Mouse (Mus musculus) CH12.LX (cell line): Measurements from ENCODE around the gene Slc39a3. TPM values are rescaled to one million over a fixed set of nuclear protein-coding genes. Genes with fewer than 3 reads are reported as not detected.
A peak's percentile ranks its signal among the peaks of the same experiment; 100 is the strongest.
"Not testable (repeated sequence)": the region's sequence is repeated elsewhere in the genome, so short reads cannot be mapped to it uniquely, and the experiment has no call there.

Source experiments
- DNase-seq: peaks from one replicate; pipeline ENCODE4 v3.0.0-alpha.2; 2013; ENCODE audit errors: extremely low read depth
- H3K27ac ChIP-seq: 2 replicates; pipeline ENCODE4 v1.5.1; 2012; ENCODE audit warnings: low read depth, mild to moderate bottlenecking, control low read depth, moderate library complexity; ENCODE audit not compliant: insufficient read depth
- H3K27me3 ChIP-seq: replicated peaks from 2 replicates; pipeline ENCODE3; 2012; ENCODE audit warnings: inconsistent platforms
- H3K36me3 ChIP-seq, 2 experiments: replicated peaks in 1 of 2; 2 replicates each; pipeline versions ENCODE3 to v1.6.1; 2012; ENCODE audit warnings: inconsistent platforms in 1 of 2, low read length in 1 of 2, mild to moderate bottlenecking in 1 of 2, mixed read lengths in 1 of 2, moderate library complexity in 1 of 2; ENCODE audit not compliant: control insufficient read depth in 1 of 2, insufficient read depth in 1 of 2
- H3K4me1 ChIP-seq, 2 experiments: 2 replicates each; pipeline ENCODE4 v1.6.1; 2012; ENCODE audit warnings: inconsistent platforms in 1 of 2, moderate library complexity in 1 of 2; ENCODE audit not compliant: insufficient read depth in 2 of 2, control insufficient read depth in 1 of 2
- H3K4me2 ChIP-seq: 2 replicates; pipeline ENCODE4 v1.6.1; 2012; ENCODE audit warnings: low read depth, mild to moderate bottlenecking, control low read depth; ENCODE audit not compliant: poor library complexity, insufficient read depth, severe bottlenecking
- H3K4me3 ChIP-seq, 3 experiments: fragments of 150-350 bp in 1 of 3; sonication (generic) in 1 of 3; replicated peaks in 1 of 3; 2 replicates each; pipeline versions ENCODE3 to v1.5.1; 2011 to 2012; ENCODE audit warnings: low read depth in 2 of 3, low read length in 2 of 3, mild to moderate bottlenecking in 2 of 3, moderate library complexity in 2 of 3, control low read depth in 1 of 3, improper control_type of control experiment in 1 of 3, inconsistent platforms in 1 of 3, mixed read lengths in 1 of 3; ENCODE audit not compliant: poor library complexity in 1 of 3
- H3K79me2 ChIP-seq: replicated peaks from 2 replicates; pipeline ENCODE4 v1.6.1; 2012; ENCODE audit warnings: mild to moderate bottlenecking, moderate library complexity; ENCODE audit not compliant: control insufficient read depth, poor library complexity, insufficient read depth, severe bottlenecking; ENCODE audit errors: extremely low read depth
- H3K9ac ChIP-seq: 2 replicates; pipeline ENCODE4 v1.6.1; 2012; ENCODE audit warnings: low read depth, mild to moderate bottlenecking, control low read depth, moderate library complexity; ENCODE audit not compliant: insufficient read depth
- H3K9me3 ChIP-seq: replicated peaks from 2 replicates; pipeline ENCODE3; 2012; ENCODE audit warnings: low read length, inconsistent platforms, mixed read lengths
- BHLHE40 ChIP-seq: IDR thresholded peaks from 2 replicates; pipeline ENCODE4 v1.6.1; 2011; ENCODE audit warnings: mild to moderate bottlenecking, low read depth, low read length, improper control_type of control experiment
- CHD2 ChIP-seq: IDR thresholded peaks from 2 replicates; pipeline ENCODE4 v1.6.1; 2011; ENCODE audit warnings: low read length, improper control_type of control experiment
- EP300 ChIP-seq: IDR thresholded peaks from 2 replicates; pipeline ENCODE4 v1.6.1; 2011; ENCODE audit warnings: low read length, improper control_type of control experiment
- ETS1 ChIP-seq: conservative IDR thresholded peaks from 2 replicates; pipeline ENCODE4 v1.6.1; 2012; ENCODE audit warnings: low read depth, mild to moderate bottlenecking, inconsistent platforms, low read length, improper control_type of control experiment, moderate library complexity
- HCFC1 ChIP-seq: IDR thresholded peaks from 2 replicates; pipeline ENCODE4 v1.6.1; 2012; ENCODE audit warnings: low read depth, mild to moderate bottlenecking, inconsistent platforms, low read length, improper control_type of control experiment
- IRF4 ChIP-seq: IDR thresholded peaks from 2 replicates; pipeline ENCODE4 v1.6.1; 2014; ENCODE audit warnings: low read depth, mild to moderate bottlenecking, inconsistent platforms, low read length, improper control_type of control experiment
- JUN ChIP-seq: IDR thresholded peaks from 2 replicates; pipeline ENCODE4 v1.6.1; 2011; ENCODE audit warnings: low read depth, mild to moderate bottlenecking, low read length, improper control_type of control experiment, moderate library complexity; ENCODE audit not compliant: insufficient read depth
- MAX ChIP-seq: IDR thresholded peaks from 2 replicates; pipeline ENCODE4 v1.6.1; 2011; ENCODE audit warnings: low read length, improper control_type of control experiment
- MAZ ChIP-seq: IDR thresholded peaks from 2 replicates; pipeline ENCODE4 v1.6.1; 2012; ENCODE audit warnings: low read depth, mild to moderate bottlenecking, inconsistent platforms, low read length, improper control_type of control experiment, moderate library complexity
- MEF2A ChIP-seq: IDR thresholded peaks from 2 replicates; pipeline ENCODE4 v1.6.1; 2014; ENCODE audit warnings: low read depth, mild to moderate bottlenecking, inconsistent platforms, low read length, improper control_type of control experiment, borderline replicate concordance
- MXI1 ChIP-seq: IDR thresholded peaks from 2 replicates; pipeline ENCODE4 v1.6.1; 2011; ENCODE audit warnings: mild to moderate bottlenecking, low read depth, low read length, improper control_type of control experiment
- POLR2AphosphoS2 ChIP-seq: IDR thresholded peaks from 2 replicates; pipeline ENCODE4 v1.6.1; 2011; ENCODE audit warnings: low read depth, low read length, improper control_type of control experiment
- RCOR1 ChIP-seq: conservative IDR thresholded peaks from 2 replicates; pipeline ENCODE4 v1.6.1; 2012; ENCODE audit warnings: low read depth, mild to moderate bottlenecking, inconsistent platforms, low read length, improper control_type of control experiment
- SMC3 ChIP-seq: IDR thresholded peaks from 2 replicates; pipeline ENCODE4 v1.6.1; 2011; ENCODE audit warnings: low read depth, low read length, improper control_type of control experiment
- TBP ChIP-seq: conservative IDR thresholded peaks from 2 replicates; pipeline ENCODE4 v1.6.1; 2011; ENCODE audit warnings: low read depth, low read length, improper control_type of control experiment
- TCF12 ChIP-seq: IDR thresholded peaks from 2 replicates; pipeline ENCODE4 v1.6.1; 2014; ENCODE audit warnings: low read depth, mild to moderate bottlenecking, inconsistent platforms, low read length, improper control_type of control experiment
- USF2 ChIP-seq: conservative IDR thresholded peaks from 2 replicates; pipeline ENCODE4 v1.6.1; 2011; ENCODE audit warnings: low read depth, low read length, improper control_type of control experiment
- ZMIZ1 ChIP-seq: IDR thresholded peaks from 2 replicates; pipeline ENCODE4 v1.6.1; 2012; ENCODE audit warnings: low read depth, mild to moderate bottlenecking, inconsistent platforms, low read length, improper control_type of control experiment
- ZNF384 ChIP-seq: IDR thresholded peaks from 2 replicates; pipeline ENCODE4 v1.6.1; 2012; ENCODE audit warnings: low read depth, low read length, improper control_type of control experiment, inconsistent platforms
- dilution Hi-C: fragments of 300-500 bp; cut with MboI; formaldehyde crosslinking; loops from 2 replicates; pipeline ENCODE4 v1.14.3; 2020; ENCODE audit warnings: low sequenced_read_pairs; ENCODE audit not compliant: extremely low pct_unique_long_range_greater_than_20kb, extremely low pct_ligation_motif_present
- in situ Hi-C: fragments of 300-500 bp; cut with MboI; formaldehyde crosslinking; loops from 3 replicates; pipeline ENCODE4 v1.14.3; 2019; ENCODE audit warnings: low sequenced_read_pairs, low pct_ligation_motif_present, low pct_unique_long_range_greater_than_20kb, mixed read lengths
- polyA plus RNA-seq: library from polyadenylated mRNA; unstranded; fragments of >175 nt; gene quantifications from 2 replicates; pipeline ENCODE4 v1.2.1, GENCODE M21; 2012; ENCODE audit warnings: low read depth; ENCODE audit not compliant: insufficient read length
- total RNA-seq, 2 experiments: library from RNA; depleted of rRNA; stranded (reverse); fragments of 300-350 nt in 1 of 2; fragments of >200 nt in 1 of 2; gene quantifications; 2 replicates each; pipeline ENCODE4 v1.2.3; 2012 to 2014

Gene Slc39a3
- total and polyA plus RNA-seq, 3 experiments = 3.9 to 7.2 (median 4.2) TPM

DNA sequence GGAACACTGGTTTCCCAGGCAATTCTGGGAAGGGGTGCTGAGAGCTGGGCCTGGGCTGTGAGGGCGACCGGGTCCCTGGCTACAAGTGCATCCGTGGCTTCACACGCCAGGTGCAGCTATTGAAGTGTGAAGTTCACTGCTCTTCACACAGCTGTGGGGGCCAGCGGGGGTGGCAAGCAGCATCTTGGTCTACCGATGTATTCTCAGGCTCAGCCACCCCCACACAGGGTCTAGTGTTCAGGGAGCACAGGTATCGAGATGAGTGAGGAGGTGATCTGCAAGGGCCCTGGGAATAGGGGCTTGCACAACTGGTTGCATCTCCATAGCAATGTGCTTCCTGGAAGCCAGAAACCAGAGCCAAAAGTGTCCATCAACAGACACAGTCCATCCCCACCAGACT, 46.8 kb downstream of the Slc39a3 start:
- peak; percentile 73 for DNase-seq
- H3K27me3 ChIP-seq = peaks cover 38% of the 10 kb centered on the region
- H3K9me3 ChIP-seq = peaks cover 3% of the 10 kb centered on the region
- no peak overlapping the region for H3K9ac ChIP-seq
- H3K79me2 ChIP-seq = no peaks in the 10 kb centered on the region
- no peak overlapping the region for H3K4me3 ChIP-seq
- TF ChIP-seq IRF4 (peak; percentile 75; the same call in 1 of the 2 replicates), ETS1 (peak; percentile 86), JUN (peak; percentile 18; the same call in 1 of the 2 replicates), USF2 (no peak), MEF2A (peak; percentile 34; the same call in 1 of the 2 replicates), BHLHE40 (peak; percentile 79), POLR2AphosphoS2 (no peak), SMC3 (no peak; the same call in 1 of the 2 replicates), MAX (peak; percentile 29; the same call in 1 of the 2 replicates), EP300 (peak; percentile 88), MXI1 (0 out of 2 replicates have a peak, but pooled peaks have one; percentile 12), MAZ (peak; percentile 69; the same call in 1 of the 2 replicates), HCFC1 (no peak), RCOR1 (peak; percentile 30; the same call in 1 of the 2 replicates), CHD2 (peak; percentile 84), ZNF384 (peak; percentile 60), ZMIZ1 (no peak), TCF12 (peak; percentile 98)
- in situ Hi-C loops (loop anchor here (5.0 to 10.0 kb wide), 3 partner anchors 63 to 186 kb away; partner anchors contain the start of gene Amh), dilution Hi-C loops (no loop called here)
- H3K4me2 ChIP-seq = no peak overlapping the region
- H3K4me1 ChIP-seq = peaks cover 21 to 67% of the 10 kb centered on the region in 2 experiments
- no peak overlapping the region for H3K27ac ChIP-seq
- H3K36me3 ChIP-seq = no peaks in the 10 kb centered on the region

DNA sequence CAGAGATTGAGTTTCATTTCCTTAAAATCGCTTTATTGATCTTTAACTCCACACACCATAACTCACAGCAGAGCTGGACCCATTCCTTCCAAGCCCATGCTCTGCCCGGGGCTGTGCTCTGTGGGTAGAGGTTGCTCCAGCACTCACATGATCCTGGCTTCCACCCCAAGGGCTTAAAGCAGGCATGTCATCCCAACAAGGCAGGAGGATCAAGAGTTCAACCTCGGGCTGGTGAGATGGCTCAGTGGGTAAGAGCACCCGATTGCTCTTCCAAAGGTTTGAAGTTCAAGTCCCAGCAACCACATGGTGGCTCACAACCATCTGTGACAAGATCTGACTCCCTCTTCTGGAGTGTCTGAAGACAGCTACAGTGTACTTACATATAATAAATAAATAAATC, 47.4 kb downstream of the Slc39a3 start:
- H3K36me3 ChIP-seq, H3K9ac ChIP-seq, H3K4me3 ChIP-seq, dilution Hi-C loops, H3K27ac ChIP-seq, H3K9me3 ChIP-seq, H3K79me2 ChIP-seq, DNase-seq: not testable (repeated sequence)
- Histone ChIP-seq H3K4me2 (peak overlapping the region; percentile 21; the same call in 1 of the 2 replicates), H3K4me1 (peaks cover 25 to 69% of the 10 kb centered on the region in 2 experiments), H3K27me3 (peaks cover 33% of the 10 kb centered on the region)
- TF ChIP-seq TBP = peak; percentile 94
- in situ Hi-C loops = loop anchor here (5.0 to 10.0 kb wide), 3 partner anchors 63 to 185 kb away; partner anchors contain the start of gene Amh
